Mouse (Mus musculus) liver, embryonic 14.5 days (tissue): ENCODE measurements at regions not wholly inside any gene's neighbourhood (a gene's known extent, or its start where the extent isn't known, plus 50 kb on each side); places are given as distances from the start of the nearest gene placed in this dataset.

Source experiments
- ATAC-seq: fragments of 200-750 bp; cut with Nextera tagmentation; 2 replicates; pipeline ENCODE4 v1.8.0; 2017; ENCODE audit warnings: moderate number of reproducible peaks, mild to moderate bottlenecking, moderate library complexity; ENCODE audit not compliant: insufficient read depth
- DNase-seq, 3 experiments: peaks; one replicate each; pipeline ENCODE4 v3.0.0-alpha.2; 2012 to 2013; ENCODE audit warnings: low read depth in 3 of 3, low spot score in 3 of 3
- H3K27ac ChIP-seq: fragments of 300-500 bp; sonication (generic); 2 replicates; pipeline ENCODE4 v1.5.1; 2014; ENCODE audit warnings: moderate library complexity, mild to moderate bottlenecking, control low read depth, inconsistent platforms
- H3K27me3 ChIP-seq: fragments of 300-500 bp; sonication (generic); 2 replicates; pipeline ENCODE4 v1.6.1; 2014; ENCODE audit warnings: mild to moderate bottlenecking, low read length, moderate library complexity; ENCODE audit not compliant: control insufficient read depth, insufficient read depth
- H3K36me3 ChIP-seq: fragments of 300-500 bp; sonication (generic); replicated peaks from 2 replicates; pipeline ENCODE4 v1.6.1; 2014; ENCODE audit warnings: low read depth; ENCODE audit not compliant: control insufficient read depth, insufficient read depth
- H3K4me1 ChIP-seq, 2 experiments: fragments of 200-500 bp in 1 of 2; fragments of 300-500 bp in 1 of 2; sonication (generic) in 1 of 2; replicated peaks; 2 replicates each; pipeline ENCODE4 v1.6.1; 2012 to 2014; ENCODE audit warnings: antibody characterized with exemption in 1 of 2, inconsistent platforms in 1 of 2, low read length in 1 of 2; ENCODE audit not compliant: control insufficient read depth in 2 of 2, insufficient read depth in 2 of 2
- H3K4me2 ChIP-seq: fragments of 300-500 bp; sonication (generic); 2 replicates; pipeline ENCODE4 v1.6.1; 2014; ENCODE audit warnings: low read depth, mild to moderate bottlenecking, control low read depth, moderate library complexity
- H3K4me3 ChIP-seq, 2 experiments: fragments of 200-500 bp in 1 of 2; fragments of 300-500 bp in 1 of 2; sonication (generic) in 1 of 2; 2 replicates each; pipeline ENCODE4 v1.5.1; 2012 to 2014; ENCODE audit warnings: low read depth in 2 of 2, low read length in 2 of 2, mild to moderate bottlenecking in 2 of 2, control low read depth in 1 of 2, inconsistent platforms in 1 of 2, moderate library complexity in 1 of 2; ENCODE audit not compliant: insufficient read depth in 1 of 2
- H3K9ac ChIP-seq: fragments of 300-500 bp; sonication (generic); replicated peaks from 2 replicates; pipeline ENCODE4 v1.6.1; 2014; ENCODE audit warnings: mild to moderate bottlenecking, control low read depth, moderate library complexity
- H3K9me3 ChIP-seq: fragments of 300-500 bp; sonication (generic); 2 replicates; pipeline ENCODE4 v1.6.1; 2016; ENCODE audit warnings: low read length, mixed read lengths; ENCODE audit not compliant: control insufficient read depth
- CTCF ChIP-seq: IDR thresholded peaks from 2 replicates; pipeline ENCODE4 v1.5.1; 2016; ENCODE audit warnings: antibody characterized with exemption, low read depth, control low read depth
- EP300 ChIP-seq: IDR thresholded peaks from 2 replicates; pipeline ENCODE4 v1.6.1; 2016; ENCODE audit warnings: antibody characterized with exemption, low read depth
- WGBS: fragments of 180-500 bp; shearing (Covaris S2); extraction: QIAGEN DNeasy Blood & Tissue Kit; methylation state at CpG from one replicate; pipeline ENCODE4 v1.1.7; 2014; ENCODE audit not compliant: insufficient replicate concordance; 5-methylcytosine and 5-hydroxymethylcytosine counted together

- Histone ChIP-seq H3K27ac (no peak overlapping the region), H3K27me3 (no peaks in the 10 kb centered on the region), H3K4me2 (no peak overlapping the region), H3K36me3 (no peaks in the 10 kb centered on the region), H3K4me3 (no peak overlapping the region), H3K4me1 (no peaks in the 10 kb centered on the region), H3K9me3 (no peaks in the 10 kb centered on the region), H3K9ac (no peak overlapping the region)
- no peak for DNase-seq
- ATAC-seq: no peak
- no peak for TF ChIP-seq CTCF
- no peak for TF ChIP-seq EP300
- WGBS: 56% methylated on average over 9 of the region's 9 CpGs
Measured at GRCm38 (mm10) chr11:114588554-114588953, 79.8 kb upstream of the Rpl38 start.

- 74% methylated on average over 4 of the region's 4 CpGs for WGBS
- no peak overlapping the region for H3K9ac ChIP-seq
- ATAC-seq (no peak), DNase-seq (no peak)
- no peaks in the 10 kb centered on the region for H3K9me3 ChIP-seq
- no peaks in the 10 kb centered on the region for H3K36me3 ChIP-seq
- no peaks in the 10 kb centered on the region for H3K4me1 ChIP-seq
- H3K27me3 ChIP-seq: no peaks in the 10 kb centered on the region
- no peak for TF ChIP-seq CTCF
- TF ChIP-seq EP300: no peak
- H3K27ac ChIP-seq: no peak overlapping the region
- no peak overlapping the region for H3K4me3 ChIP-seq
- no peak overlapping the region for H3K4me2 ChIP-seq
Measured at GRCm38 (mm10) chr11:114587986-114588385, 80.3 kb upstream of the Rpl38 start.

GRCm38 (mm10) chr11:114586400-114586799 is 81.9 kb upstream of the Rpl38 start:
- no peak overlapping the region for H3K9ac ChIP-seq
- H3K27me3 ChIP-seq: no peaks in the 10 kb centered on the region
- 68% methylated on average over 12 of the region's 12 CpGs for WGBS
- TF ChIP-seq CTCF (no peak), EP300 (no peak)
- no peak overlapping the region for H3K27ac ChIP-seq
- DNase-seq (no peak), ATAC-seq (no peak)
- no peak overlapping the region for H3K4me3 ChIP-seq
- no peaks in the 10 kb centered on the region for H3K36me3 ChIP-seq
- no peaks in the 10 kb centered on the region for H3K9me3 ChIP-seq
- H3K4me1 ChIP-seq: no peaks in the 10 kb centered on the region
- H3K4me2 ChIP-seq: no peak overlapping the region

GRCm38 (mm10) chr11:114584804-114585203 is 83.5 kb upstream of the Rpl38 start:
- ATAC-seq (no peak), DNase-seq (no peak)
- H3K27ac ChIP-seq: no peak overlapping the region
- no peak overlapping the region for H3K4me2 ChIP-seq
- no peaks in the 10 kb centered on the region for H3K36me3 ChIP-seq
- WGBS: 65% methylated on average over 6 of the region's 6 CpGs
- H3K9me3 ChIP-seq: no peaks in the 10 kb centered on the region
- H3K4me3 ChIP-seq: no peak overlapping the region
- TF ChIP-seq CTCF: no peak
- no peak for TF ChIP-seq EP300
- no peaks in the 10 kb centered on the region for H3K4me1 ChIP-seq
- no peaks in the 10 kb centered on the region for H3K27me3 ChIP-seq
- no peak overlapping the region for H3K9ac ChIP-seq

- no peak overlapping the region for H3K9ac ChIP-seq
- TF ChIP-seq EP300: no peak
- TF ChIP-seq CTCF: no peak
- DNase-seq: no peak
- WGBS: 55% methylated on average over 5 of the region's 5 CpGs
- H3K4me2 ChIP-seq: no peak overlapping the region
- H3K4me1 ChIP-seq: no peaks in the 10 kb centered on the region
- H3K27ac ChIP-seq: no peak overlapping the region
- H3K9me3 ChIP-seq: no peaks in the 10 kb centered on the region
- no peak for ATAC-seq
- H3K36me3 ChIP-seq: no peaks in the 10 kb centered on the region
- no peaks in the 10 kb centered on the region for H3K27me3 ChIP-seq
- H3K4me3 ChIP-seq: no peak overlapping the region
Measured at GRCm38 (mm10) chr11:114584146-114584545, 84.2 kb upstream of the Rpl38 start.
